Mouse (Mus musculus): Measurements from ENCODE around the gene Sptbn4.

- TF ChIP-seq CTCF (IDR thresholded peaks at IDR 0.05; ENCODE audit: borderline replicate concordance, insufficient read depth, low read depth, low read length) (no peak), POLR2A (IDR thresholded peaks at IDR 0.05; ENCODE audit: borderline replicate concordance, insufficient read depth, low read length) (no peak)
Measured at GRCm38 (mm10) chr7:27381560-27381959, 65.9 kb downstream of the Sptbn4 start.
